Mouse (Mus musculus) midbrain, embryonic 14.5 days (tissue): ENCODE measurements around the gene Adgrl3. TPM values are rescaled to one million over a fixed set of nuclear protein-coding genes. Genes with fewer than 3 reads are reported as not detected.
A peak's percentile ranks its signal among the peaks of the same experiment; 100 is the strongest.

Source experiments
- ATAC-seq: fragments of 200-750 bp; cut with Nextera tagmentation; 2 replicates; pipeline ENCODE4 v1.8.0; 2017; ENCODE audit warnings: moderate number of reproducible peaks, moderate library complexity; ENCODE audit not compliant: low FRiP score, low TSS enrichment
- DNase-seq: peaks from one replicate; pipeline ENCODE4 v3.0.0-alpha.2; 2015
- H3K27ac ChIP-seq: fragments of 300-500 bp; sonication (generic); replicated peaks from 2 replicates; pipeline ENCODE4 v1.5.1; 2014; ENCODE audit warnings: mild to moderate bottlenecking, low read depth, low read length, moderate library complexity
- H3K27me3 ChIP-seq: fragments of 300-500 bp; sonication (generic); 2 replicates; pipeline ENCODE4 v1.6.1; 2014; ENCODE audit warnings: low read length, control low read depth, mixed read lengths; ENCODE audit not compliant: control insufficient read depth, insufficient read depth
- H3K36me3 ChIP-seq: fragments of 300-500 bp; sonication (generic); 2 replicates; pipeline ENCODE4 v1.6.1; 2014; ENCODE audit warnings: low read length, control low read depth; ENCODE audit not compliant: control insufficient read depth, insufficient read depth
- H3K4me1 ChIP-seq: fragments of 300-500 bp; sonication (generic); 2 replicates; pipeline ENCODE4 v1.6.1; 2014; ENCODE audit warnings: mild to moderate bottlenecking, antibody characterized with exemption, low read length, control low read depth; ENCODE audit not compliant: control insufficient read depth, insufficient read depth
- H3K4me2 ChIP-seq: fragments of 300-500 bp; sonication (generic); 2 replicates; pipeline ENCODE4 v1.6.1; 2014; ENCODE audit warnings: mild to moderate bottlenecking, low read length, moderate library complexity
- H3K4me3 ChIP-seq: fragments of 300-500 bp; sonication (generic); replicated peaks from 2 replicates; pipeline ENCODE4 v1.5.1; 2014; ENCODE audit warnings: low read depth, low read length
- H3K9ac ChIP-seq: fragments of 300-500 bp; sonication (generic); replicated peaks from 2 replicates; pipeline ENCODE4 v1.6.1; 2014; ENCODE audit warnings: mild to moderate bottlenecking, low read length, moderate library complexity
- H3K9me3 ChIP-seq: fragments of 300-500 bp; sonication (generic); 2 replicates; pipeline ENCODE4 v1.6.1; 2016; ENCODE audit warnings: low read length, control low read depth, mixed read lengths; ENCODE audit not compliant: control insufficient read depth
- WGBS: fragments of 180-500 bp; shearing (Covaris S2); extraction: QIAGEN DNeasy Blood & Tissue Kit; methylation state at CpG from one replicate; pipeline ENCODE4 v1.1.7; 2014; 5-methylcytosine and 5-hydroxymethylcytosine counted together
- polyA plus RNA-seq: library from polyadenylated mRNA; unstranded; fragments of >200 nt; fragmentation: Nextera tagmentation; extraction: Ambion mirVana; gene quantifications from 2 replicates; pipeline ENCODE4 v1.2.1, GENCODE M21; 2014

The Adgrl3 gene
- polyA plus RNA-seq, 1 experiment from 2014 or later = 77.5 TPM

DNA sequence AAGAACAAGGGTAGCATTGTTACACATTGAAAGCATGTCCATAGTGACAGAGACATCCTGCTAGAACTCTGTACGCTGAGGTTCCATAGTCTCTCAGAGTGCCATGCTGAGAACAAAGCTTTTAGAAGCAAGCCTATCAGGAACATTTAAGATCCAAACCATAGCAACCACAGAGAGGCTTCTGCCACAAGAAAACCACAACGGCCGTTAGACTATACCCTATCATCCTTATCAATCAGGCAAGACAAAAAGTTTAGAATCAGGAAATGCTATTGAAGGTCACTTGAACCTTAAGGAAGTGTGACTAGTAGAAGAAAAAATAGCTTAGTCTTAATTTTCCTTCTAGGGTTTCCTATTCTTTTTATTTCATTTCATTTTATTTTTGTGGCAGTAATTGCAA, 464.0 kb downstream of the Adgrl3 start:
- Histone ChIP-seq H3K27me3 (no peaks in the 10 kb centered on the region), H3K4me3 (no peak overlapping the region), H3K4me2 (no peak overlapping the region), H3K27ac (no peak overlapping the region), H3K9ac (no peak overlapping the region), H3K9me3 (no peaks in the 10 kb centered on the region), H3K4me1 (no peaks in the 10 kb centered on the region), H3K36me3 (no peaks in the 10 kb centered on the region)
- 22% methylated on average over 3 of the region's 3 CpGs for WGBS
- DNase-seq (no peak), ATAC-seq (no peak)

DNA sequence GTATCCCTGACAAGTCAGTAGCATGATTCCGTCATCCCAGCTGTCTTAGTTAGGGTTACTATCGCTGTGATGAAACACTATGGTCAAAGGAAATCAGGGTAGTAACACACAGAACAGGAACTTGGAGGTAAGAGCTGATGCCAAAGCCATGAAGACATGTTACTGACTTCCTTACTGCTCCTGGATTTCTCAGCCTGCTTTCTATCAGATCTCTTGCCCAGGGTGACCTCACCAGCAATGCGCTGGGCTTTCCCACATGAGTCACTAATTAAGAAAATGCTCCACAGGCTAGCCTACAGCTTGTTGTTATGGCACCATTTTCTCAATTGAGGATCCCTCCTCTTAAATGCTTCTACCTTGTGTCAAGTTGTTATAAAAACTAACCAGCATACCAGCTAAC, 481.1 kb downstream of the Adgrl3 start:
- DNase-seq (no peak), ATAC-seq (no peak)
- Histone ChIP-seq H3K36me3 (no peaks in the 10 kb centered on the region), H3K9me3 (no peaks in the 10 kb centered on the region), H3K4me2 (no peak overlapping the region), H3K4me3 (no peak overlapping the region), H3K4me1 (no peaks in the 10 kb centered on the region), H3K27ac (no peak overlapping the region), H3K9ac (no peak overlapping the region), H3K27me3 (no peaks in the 10 kb centered on the region)
- WGBS = 90% methylated on average over 3 of the region's 3 CpGs

- Histone ChIP-seq H3K4me3 (no peak overlapping the region), H3K9ac (no peak overlapping the region; the same call in 1 of the 2 replicates), H3K36me3 (no peaks in the 10 kb centered on the region), H3K9me3 (no peaks in the 10 kb centered on the region), H3K27me3 (no peaks in the 10 kb centered on the region), H3K27ac (0 out of 2 replicates have a peak overlapping the region, but pooled peaks have one; percentile 14), H3K4me1 (peaks cover 14% of the 10 kb centered on the region; the same call in 1 of the 2 replicates), H3K4me2 (peak overlapping the region; percentile 38)
- DNase-seq (no peak), ATAC-seq (peak; percentile 46; the same call in 1 of the 2 replicates)
- WGBS = 14% methylated on average over 5 of the region's 5 CpGs
These were observed 499.0 kb downstream of the Adgrl3 start for GRCm38 (mm10) chr5:81518720-81519496.

GRCm38 (mm10) chr5:81519497-81520382, 499.8 kb downstream of the Adgrl3 start:
- ATAC-seq (peak; percentile 68; the same call in 1 of the 2 replicates), DNase-seq (peak; percentile 84)
- no peak overlapping the region; the same call in 1 of the 2 replicates for H3K9ac ChIP-seq
- H3K4me2 ChIP-seq = peak overlapping the region; percentile 38
- H3K27me3 ChIP-seq = no peaks in the 10 kb centered on the region
- H3K4me1 ChIP-seq = peaks cover 14% of the 10 kb centered on the region; the same call in 1 of the 2 replicates
- 13% methylated on average over 11 of the region's 11 CpGs for WGBS
- H3K4me3 ChIP-seq = no peak overlapping the region
- H3K36me3 ChIP-seq = no peaks in the 10 kb centered on the region
- H3K9me3 ChIP-seq = no peaks in the 10 kb centered on the region
- H3K27ac ChIP-seq = 0 out of 2 replicates have a peak overlapping the region, but pooled peaks have one; percentile 14

DNA sequence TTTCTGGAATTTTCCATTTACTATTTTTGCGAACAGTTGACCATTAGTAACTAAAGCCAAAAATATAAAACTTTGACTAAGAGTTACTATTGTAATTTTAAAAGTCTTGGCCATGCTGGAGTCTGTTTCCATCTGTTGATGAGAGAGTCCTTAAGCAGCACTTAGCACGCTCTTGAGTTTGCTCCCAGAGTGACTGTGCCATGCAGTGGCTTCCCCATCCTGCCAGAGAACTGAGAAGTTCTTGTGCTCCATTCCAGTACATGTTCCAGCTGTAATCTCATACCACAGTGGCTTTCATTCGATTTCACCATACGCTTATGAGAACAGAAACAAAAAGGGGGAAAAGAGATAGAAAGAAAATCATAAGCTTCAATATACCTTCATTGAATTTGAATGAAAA, 502.8 kb downstream of the Adgrl3 start:
- no peaks in the 10 kb centered on the region for H3K27me3 ChIP-seq
- peaks cover 14% of the 10 kb centered on the region; the same call in 1 of the 2 replicates for H3K4me1 ChIP-seq
- H3K4me2 ChIP-seq = no peak overlapping the region
- 96% methylated on average over 4 of the region's 4 CpGs for WGBS
- no peaks in the 10 kb centered on the region for H3K36me3 ChIP-seq
- ATAC-seq (no peak), DNase-seq (no peak)
- no peak overlapping the region for H3K27ac ChIP-seq
- no peak overlapping the region for H3K9ac ChIP-seq
- no peak overlapping the region for H3K4me3 ChIP-seq
- H3K9me3 ChIP-seq = no peaks in the 10 kb centered on the region

- 82% methylated on average over 12 of the region's 12 CpGs for WGBS
- DNase-seq (no peak), ATAC-seq (no peak)
- no peak overlapping the region for H3K4me3 ChIP-seq
- peaks cover 7% of the 10 kb centered on the region; the same call in 1 of the 2 replicates for H3K4me1 ChIP-seq
- H3K27ac ChIP-seq = no peak overlapping the region
- no peaks in the 10 kb centered on the region for H3K9me3 ChIP-seq
- H3K36me3 ChIP-seq = no peaks in the 10 kb centered on the region
- H3K9ac ChIP-seq = no peak overlapping the region
- no peak overlapping the region for H3K4me2 ChIP-seq
- H3K27me3 ChIP-seq = no peaks in the 10 kb centered on the region
These were observed 504.6 kb downstream of the Adgrl3 start for GRCm38 (mm10) chr5:81524532-81524961.

GRCm38 (mm10) chr5:81525326-81525725, 505.4 kb downstream of the Adgrl3 start:
- H3K36me3 ChIP-seq = no peaks in the 10 kb centered on the region
- WGBS = 94% methylated on average over 2 of the region's 2 CpGs
- ATAC-seq = no peak
- no peaks in the 10 kb centered on the region for H3K27me3 ChIP-seq
- no peak overlapping the region for H3K4me3 ChIP-seq
- no peak overlapping the region for H3K27ac ChIP-seq
- H3K9me3 ChIP-seq = no peaks in the 10 kb centered on the region
- H3K4me1 ChIP-seq = no peaks in the 10 kb centered on the region
- no peak for DNase-seq
- no peak overlapping the region for H3K4me2 ChIP-seq
- no peak overlapping the region for H3K9ac ChIP-seq

DNA sequence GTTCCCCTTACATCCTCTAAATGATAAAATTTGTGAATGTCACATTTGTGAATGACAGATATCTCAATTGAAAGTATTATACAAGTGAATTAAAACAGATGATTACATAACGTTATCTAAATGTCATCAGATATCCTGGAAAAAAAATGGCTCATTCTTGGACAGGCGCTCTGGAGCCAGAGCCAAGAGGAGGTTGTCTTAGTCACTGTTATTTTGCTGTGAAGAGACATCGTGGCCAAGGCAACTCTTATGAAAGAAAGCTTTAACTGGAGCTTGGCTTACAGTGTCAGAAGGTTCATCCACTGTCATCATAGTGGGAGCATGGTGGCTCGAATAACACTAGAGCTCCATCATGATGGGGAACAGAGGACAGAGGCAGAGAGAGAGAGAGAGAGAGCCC, 511.7 kb downstream of the Adgrl3 start:
- Histone ChIP-seq H3K9me3 (no peaks in the 10 kb centered on the region), H3K27me3 (no peaks in the 10 kb centered on the region), H3K36me3 (no peaks in the 10 kb centered on the region), H3K4me1 (no peaks in the 10 kb centered on the region), H3K4me2 (no peak overlapping the region), H3K9ac (no peak overlapping the region), H3K4me3 (no peak overlapping the region), H3K27ac (no peak overlapping the region)
- DNase-seq (no peak), ATAC-seq (no peak)
- 94% methylated on average over 4 of the region's 4 CpGs for WGBS
